Mouse (Mus musculus) hindbrain, embryonic 15.5 days (tissue): ENCODE measurements around the gene Olfr1358. TPM values are rescaled to one million over a fixed set of nuclear protein-coding genes. Genes with fewer than 3 reads are reported as not detected.

Experiments
- microRNA-seq: library from miRNA; unstranded; fragments of <30 nt; microRNA quantifications from one replicate; pipeline ENCODE4, GENCODE M21; 2016
- polyA plus RNA-seq: library from polyadenylated mRNA; unstranded; fragments of >200 nt; fragmentation: Nextera tagmentation; extraction: Ambion mirVana; gene quantifications from 2 replicates; pipeline ENCODE4 v1.2.1, GENCODE M21; 2015

Gene Olfr1358
- polyA plus RNA-seq, 1 experiment from 2014 or later = not detected

Small RNA genes within 50 kb of the gene (microRNA-seq; reads per million reads assigned to microRNA genes)
- gene Gm27541 = not detected

Other genes with a start within 250 kb of the Olfr1358 start
- 83.5 and 86.4 TPM in 2 replicates for gene Agpat3, start 164.9 kb upstream of the Olfr1358 start, polyA plus RNA-seq
- gene Rrp1, start 104.4 kb upstream of the Olfr1358 start, polyA plus RNA-seq = 402 and 403 TPM in 2 replicates
- gene Cstb, start 91.8 kb upstream of the Olfr1358 start, polyA plus RNA-seq = 90.9 and 95.0 TPM in 2 replicates
- gene Pdxk, start 52.5 kb upstream of the Olfr1358 start, polyA plus RNA-seq = 46.5 and 49.8 TPM in 2 replicates
- gene Ilvbl, start 56.9 kb downstream of the Olfr1358 start, polyA plus RNA-seq = 65.0 and 69.9 TPM in 2 replicates
- gene Syde1, start 74.5 kb downstream of the Olfr1358 start, polyA plus RNA-seq = 3.1 and 4.2 TPM in 2 replicates
- gene Olfr1357, start 100.6 kb downstream of the Olfr1358 start, polyA plus RNA-seq = not detected in 2 replicates
- not detected in 2 replicates for gene Casp14, start 200.9 kb downstream of the Olfr1358 start, polyA plus RNA-seq
- 0.39 and 0.65 TPM in 2 replicates for gene Ccdc105, start 235.6 kb downstream of the Olfr1358 start, polyA plus RNA-seq